Mouse (Mus musculus) kidney, postnatal 25 days (tissue): ENCODE data around the gene Gbe1.

Source experiments
- DNase-seq, 2 experiments: peaks; one replicate each; pipeline ENCODE4 v3.0.0; 2021; ENCODE audit warnings: mixed read lengths in 2 of 2

The Gbe1 gene

GRCm38 (mm10) chr16:70358326-70358725, 44.6 kb downstream of the Gbe1 start:
- DNase-seq: peak in 1 of 2 experiments; percentile 34

- no peak for DNase-seq
Observed at GRCm38 (mm10) chr16:70365229-70365628, 51.5 kb downstream of the Gbe1 start.

- no peak for DNase-seq
Observed at GRCm38 (mm10) chr16:70381045-70381444, 67.3 kb downstream of the Gbe1 start.

GRCm38 (mm10) chr16:70385494-70385893, 71.7 kb downstream of the Gbe1 start:
- DNase-seq: no peak

GRCm38 (mm10) chr16:70387385-70387784, 73.6 kb downstream of the Gbe1 start:
- no peak for DNase-seq

GRCm38 (mm10) chr16:70395276-70395675, 81.5 kb downstream of the Gbe1 start:
- no peak for DNase-seq

- DNase-seq: no peak
Observed at GRCm38 (mm10) chr16:70407780-70408179, 94.0 kb downstream of the Gbe1 start.

- DNase-seq: no peak
Observed at GRCm38 (mm10) chr16:70421077-70421476, 107.3 kb downstream of the Gbe1 start.

GRCm38 (mm10) chr16:70449520-70449919, 135.8 kb downstream of the Gbe1 start:
- DNase-seq: no peak

- DNase-seq: no peak
Observed at GRCm38 (mm10) chr16:70475583-70475982, 161.8 kb downstream of the Gbe1 start.

GRCm38 (mm10) chr16:70476161-70476560, 162.4 kb downstream of the Gbe1 start:
- no peak for DNase-seq

GRCm38 (mm10) chr16:70480494-70480893, 166.7 kb downstream of the Gbe1 start:
- no peak for DNase-seq

- DNase-seq: no peak
Observed at GRCm38 (mm10) chr16:70506457-70506856, 192.7 kb downstream of the Gbe1 start.

- DNase-seq: no peak
Observed at GRCm38 (mm10) chr16:70510938-70511337, 197.2 kb downstream of the Gbe1 start.

- no peak for DNase-seq
Observed at GRCm38 (mm10) chr16:70522861-70523260, 209.1 kb downstream of the Gbe1 start.

- DNase-seq: no peak
Observed at GRCm38 (mm10) chr16:70523566-70523965, 209.8 kb downstream of the Gbe1 start.

GRCm38 (mm10) chr16:70524273-70524672, 210.5 kb downstream of the Gbe1 start:
- DNase-seq: no peak

- DNase-seq: no peak
Observed at GRCm38 (mm10) chr16:70527224-70527623, 213.5 kb downstream of the Gbe1 start.

GRCm38 (mm10) chr16:70535224-70535623, 221.5 kb downstream of the Gbe1 start:
- DNase-seq: no peak

- no peak for DNase-seq
Observed at GRCm38 (mm10) chr16:70550835-70551234, 237.1 kb downstream of the Gbe1 start.

- peak; percentile 50 to 61 for DNase-seq
Observed at GRCm38 (mm10) chr16:70561635-70562348, 248.0 kb downstream of the Gbe1 start.

- DNase-seq: no peak
Observed at GRCm38 (mm10) chr16:70562574-70562973, 248.8 kb downstream of the Gbe1 start.

GRCm38 (mm10) chr16:70563456-70563855, 249.7 kb downstream of the Gbe1 start:
- DNase-seq: no peak

- DNase-seq: peak in 1 of 2 experiments; percentile 54
Observed at GRCm38 (mm10) chr16:70568341-70569265, 254.9 kb downstream of the Gbe1 start.
